Mouse (Mus musculus) adrenal gland, postnatal 36 days (tissue): Measurements from ENCODE around the gene Slc5a8. TPM values are rescaled to one million over a fixed set of nuclear protein-coding genes. Genes with fewer than 3 reads are reported as not detected.

Experiments used
- DNase-seq, 2 experiments: peaks; one replicate each; pipeline ENCODE4 v3.0.0; 2021; ENCODE audit warnings: mixed read lengths in 1 of 2
- long read RNA-seq, 2 experiments: library from polyadenylated mRNA; stranded (forward); transcript quantifications; one replicate each; pipeline ENCODE4 v2.0.0; 2021; ENCODE audit warnings: borderline sequencing depth in 2 of 2
- total RNA-seq, 2 experiments: library from RNA; stranded (reverse); gene quantifications; 2 replicates each; pipeline ENCODE4 v1.2.3; 2021

Gene Slc5a8
- total RNA-seq: under 1 TPM in 1 of 2 experiments, not detected in 1; 0.07 TPM
- long read RNA-seq, experiment 1: 0 reads
- long read RNA-seq, experiment 2: 0 reads

GRCm38 (mm10) chr10:88885632-88886090, at the start of gene Slc5a8:
Gene Slc5a8 (plus strand): TSS chr10:88885992.
- no peak for DNase-seq

- DNase-seq: no peak
Observed at GRCm38 (mm10) chr10:88848876-88849476, 36.8 kb upstream of the Slc5a8 start.

- no peak for DNase-seq
Observed at GRCm38 (mm10) chr10:88849976-88850375, 35.8 kb upstream of the Slc5a8 start.

GRCm38 (mm10) chr10:88853326-88853725, 32.5 kb upstream of the Slc5a8 start:
- DNase-seq: no peak

- no peak for DNase-seq
Observed at GRCm38 (mm10) chr10:88860911-88861310, 24.9 kb upstream of the Slc5a8 start.

GRCm38 (mm10) chr10:88861416-88861815, 24.4 kb upstream of the Slc5a8 start:
- DNase-seq: no peak

GRCm38 (mm10) chr10:88862293-88862692, 23.5 kb upstream of the Slc5a8 start:
- no peak for DNase-seq

- peak; percentile 7 to 16 for DNase-seq
Observed at GRCm38 (mm10) chr10:88866017-88866416, 19.8 kb upstream of the Slc5a8 start.

- no peak for DNase-seq
Observed at GRCm38 (mm10) chr10:88874870-88875269, 10.9 kb upstream of the Slc5a8 start.

GRCm38 (mm10) chr10:88877421-88877820, 8.4 kb upstream of the Slc5a8 start:
- DNase-seq: no peak

- no peak for DNase-seq
Observed at GRCm38 (mm10) chr10:88883721-88884120, 2.1 kb upstream of the Slc5a8 start.

GRCm38 (mm10) chr10:88884836-88885235, 956 bp upstream of the Slc5a8 start:
- DNase-seq: no peak

GRCm38 (mm10) chr10:88886114-88886513, 322 bp downstream of the Slc5a8 start:
- no peak for DNase-seq

GRCm38 (mm10) chr10:88888376-88888775, 2.6 kb downstream of the Slc5a8 start:
- no peak for DNase-seq

- DNase-seq: no peak
Observed at GRCm38 (mm10) chr10:88891410-88891809, 5.6 kb downstream of the Slc5a8 start.

- no peak for DNase-seq
Observed at GRCm38 (mm10) chr10:88892560-88893087, 6.8 kb downstream of the Slc5a8 start.

GRCm38 (mm10) chr10:88897032-88897431, 11.2 kb downstream of the Slc5a8 start:
- no peak for DNase-seq

- DNase-seq: peak; percentile 56 to 79
Observed at GRCm38 (mm10) chr10:88949649-88950296, 64.0 kb downstream of the Slc5a8 start.

- no peak for DNase-seq
Observed at GRCm38 (mm10) chr10:88950297-88950653, 64.5 kb downstream of the Slc5a8 start.

GRCm38 (mm10) chr10:88960791-88961190, 75.0 kb downstream of the Slc5a8 start:
- no peak for DNase-seq

GRCm38 (mm10) chr10:88968586-88968985, 82.8 kb downstream of the Slc5a8 start:
- DNase-seq: no peak

- DNase-seq: no peak
Observed at GRCm38 (mm10) chr10:88970951-88971725, 85.3 kb downstream of the Slc5a8 start.

GRCm38 (mm10) chr10:88978932-88979331, 93.1 kb downstream of the Slc5a8 start:
- DNase-seq: no peak
